Mouse (Mus musculus) E14TG2a.4 (cell line): ENCODE measurements around the gene Pilrb1.

Source experiments
- CTCF ChIP-seq: conservative IDR thresholded peaks from 2 replicates; pipeline ENCODE4 v1.5.1; 2014; ENCODE audit warnings: low read length
- NANOG ChIP-seq: IDR thresholded peaks from 2 replicates; pipeline ENCODE4 v1.6.1; 2014; ENCODE audit warnings: borderline replicate concordance, low read length, mixed read lengths

DNA sequence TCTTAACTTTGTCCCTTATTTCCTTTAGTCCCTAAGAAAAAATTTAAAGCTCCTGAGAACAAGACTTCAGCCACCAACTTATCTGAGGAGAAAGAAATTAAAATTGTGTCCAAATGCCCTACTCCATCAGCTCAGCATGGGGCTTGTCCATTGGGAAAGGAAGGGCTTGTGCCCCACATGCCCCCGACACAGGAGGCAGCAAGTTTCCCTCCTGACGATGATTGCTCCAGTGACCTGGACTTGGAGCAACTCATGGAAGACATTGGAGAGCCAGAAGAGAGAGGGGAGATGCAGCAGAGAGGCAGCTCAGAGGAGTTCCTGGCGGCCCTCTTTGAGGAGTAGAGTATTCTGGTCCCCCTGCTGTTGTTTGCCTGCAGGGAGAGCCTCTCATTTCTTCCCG is 35.8 kb downstream of the Pilrb1 start:
- TF ChIP-seq CTCF (no peak), NANOG (no peak)
